Mouse (Mus musculus) telencephalon, adult 2 months (tissue): ENCODE data around the gene Gm11232.

ENCODE experiments used
- DNase-seq: peaks from one replicate; pipeline ENCODE4 v3.0.0-alpha.2; 2011; ENCODE audit warnings: low read depth, low spot score

The Gm11232 gene

DNA sequence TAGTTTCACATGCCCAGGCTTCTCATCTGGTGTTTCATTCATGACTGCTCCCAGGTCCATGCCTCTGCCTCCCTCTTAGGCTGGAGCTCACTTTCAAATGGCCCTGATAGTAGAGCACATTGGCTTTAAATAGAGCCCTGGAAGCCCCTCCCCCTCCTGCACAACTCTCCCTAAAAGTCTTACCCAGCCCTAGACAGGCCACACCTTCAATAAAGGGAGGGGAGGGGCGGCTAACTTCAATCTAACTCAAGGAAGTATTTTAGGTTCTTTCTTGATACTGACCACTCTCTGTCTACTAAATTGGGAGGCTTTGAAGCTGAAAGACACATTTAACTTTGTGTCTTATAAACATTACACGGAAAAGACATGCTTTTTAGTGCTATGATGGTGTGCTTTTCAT, at the start of gene Gm11232:
Gene Gm11232 (minus strand): TSS at position 101 of the 400 bp plus-strand sequence.
- no peak for DNase-seq

DNA sequence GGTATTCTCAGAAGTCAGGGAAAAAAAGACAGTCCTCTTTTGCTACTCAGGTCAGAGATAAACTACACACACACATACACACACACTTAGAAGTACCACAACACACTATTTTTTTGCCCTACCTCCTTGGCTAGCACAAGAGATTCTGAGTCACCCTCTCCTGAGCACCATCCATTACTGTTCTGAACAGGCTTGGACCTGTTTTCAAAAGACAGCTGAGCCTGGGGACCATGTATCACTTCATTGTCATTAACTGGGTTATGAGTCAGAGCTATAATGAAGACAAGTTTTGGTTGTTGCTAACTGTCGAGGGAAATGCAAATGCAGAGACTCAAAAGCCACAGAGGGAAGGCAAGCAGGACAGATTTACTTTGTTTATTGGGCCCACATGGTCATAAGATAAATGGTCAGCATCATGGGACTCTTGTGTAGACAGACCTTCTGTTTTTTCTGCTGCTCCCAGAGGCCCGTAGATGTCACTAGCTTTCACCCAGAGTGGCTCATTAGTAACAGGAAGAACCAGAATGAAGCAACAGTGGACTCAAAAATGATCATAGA, 48.3 kb upstream of the Gm11232 start:
- no peak for DNase-seq

DNA sequence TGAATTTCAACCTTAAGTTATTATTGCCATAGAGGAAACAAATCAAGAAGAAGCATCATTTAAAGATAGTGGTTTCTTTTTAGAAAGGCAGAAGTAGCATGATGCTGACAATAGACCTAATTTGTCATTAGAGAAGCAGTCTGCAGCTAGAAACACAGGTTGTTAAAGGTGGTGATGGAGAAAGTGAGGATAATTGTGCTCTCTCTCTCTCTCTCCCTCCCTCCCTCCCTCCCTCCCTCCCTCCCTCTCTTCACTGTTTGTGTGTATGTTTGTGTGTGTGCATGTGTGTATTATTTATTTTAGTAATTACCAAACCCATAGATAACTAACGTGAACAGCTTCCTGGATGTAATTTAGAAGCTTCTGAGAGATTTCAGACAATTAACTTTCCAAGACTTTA, 7.8 kb upstream of the Gm11232 start:
- DNase-seq, result no peak

DNA sequence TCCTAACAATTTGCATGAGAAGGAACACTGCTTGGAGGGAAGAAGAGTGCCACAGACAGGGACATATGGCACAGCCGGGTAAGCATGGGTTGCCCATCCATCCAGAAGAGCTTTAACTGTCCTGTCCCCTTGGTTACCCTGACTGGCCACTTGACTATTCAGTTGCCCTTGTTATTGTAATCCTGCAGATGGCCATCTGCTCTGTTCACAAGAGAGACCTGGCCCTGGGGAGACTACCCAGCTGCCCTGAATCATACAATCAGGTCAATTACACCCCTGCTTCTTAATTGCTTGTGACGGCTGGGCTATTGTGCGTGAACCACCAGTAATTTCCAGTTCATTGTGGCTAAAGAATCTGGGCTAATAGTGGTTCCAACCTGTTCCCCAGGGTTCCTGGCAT, 7.3 kb upstream of the Gm11232 start:
- DNase-seq, result peak; percentile 0

DNA sequence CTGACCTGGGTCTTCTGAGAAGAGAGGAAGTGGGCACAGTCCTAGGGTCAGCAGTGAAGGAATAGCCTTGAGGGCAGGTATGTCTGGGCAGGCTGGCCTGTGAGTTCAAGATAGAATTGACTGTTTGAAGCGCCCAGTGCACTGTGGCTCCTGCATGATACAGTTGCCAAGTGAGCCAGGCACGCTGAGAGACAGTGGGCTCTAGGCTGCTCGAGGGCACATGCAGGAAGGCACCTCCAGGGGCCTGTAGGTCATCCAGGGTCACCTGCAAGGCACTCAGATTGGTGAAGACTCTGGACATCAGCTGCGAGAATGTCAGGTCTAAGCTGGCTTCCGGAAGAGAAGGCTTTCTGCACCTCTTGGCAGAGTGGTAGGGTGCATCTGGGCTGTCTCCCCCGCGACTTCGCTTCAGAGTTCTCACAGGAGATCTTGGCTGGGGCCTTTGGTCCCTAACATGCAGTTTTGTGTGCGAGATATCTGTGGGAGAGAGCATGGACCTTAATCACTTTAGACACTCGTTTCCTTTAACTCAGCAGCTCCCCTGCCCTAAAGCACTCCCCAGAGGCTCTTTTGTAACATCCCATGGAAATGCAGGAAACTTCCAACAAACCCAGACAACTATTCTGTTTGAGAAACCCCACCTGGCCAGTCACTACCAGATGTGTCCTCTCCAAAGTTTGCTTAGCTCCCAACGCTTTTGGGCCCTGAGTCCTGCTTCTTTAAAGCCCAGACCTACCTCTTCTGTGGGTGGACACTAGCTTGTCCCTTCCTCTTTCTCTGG, 1.1 kb downstream of the Gm11232 start:
- DNase-seq, result no peak

DNA sequence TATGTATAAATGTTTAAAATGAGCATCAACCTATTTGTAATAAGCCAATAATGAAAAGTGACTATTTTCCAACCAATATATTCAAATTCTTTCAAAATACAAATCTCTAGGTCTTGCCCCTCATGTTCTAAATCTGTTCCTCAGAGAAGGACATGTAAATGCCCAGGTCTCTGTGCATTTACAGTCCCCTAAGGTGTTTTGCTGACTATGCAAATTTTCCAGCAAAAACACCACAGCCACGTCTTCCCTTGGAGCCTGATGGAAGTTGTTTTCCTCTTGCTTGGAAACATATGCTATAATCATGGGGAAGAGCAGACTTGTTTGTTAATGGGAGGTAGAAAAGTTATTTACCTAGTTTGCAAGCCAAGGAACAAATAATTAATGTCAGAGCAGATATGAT, 12.0 kb downstream of the Gm11232 start:
- DNase-seq, result no peak

DNA sequence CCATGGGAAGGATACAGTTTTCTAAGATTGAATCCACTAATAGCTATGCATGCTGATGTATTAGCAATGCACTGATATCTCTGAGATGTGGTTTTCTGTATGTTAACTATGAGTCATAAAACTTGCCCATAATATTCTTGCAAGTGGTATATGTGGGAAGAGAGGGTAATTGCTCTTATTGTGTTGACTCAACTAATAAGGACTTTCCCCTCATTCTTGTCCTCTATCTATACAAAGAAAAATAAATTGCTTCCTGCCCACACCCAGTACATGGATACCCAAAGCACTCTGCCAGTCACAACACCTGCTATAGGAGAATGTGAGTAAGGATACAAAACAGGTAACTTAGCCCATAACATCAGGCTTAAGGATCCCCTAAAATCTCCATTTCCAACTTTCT, 21.2 kb downstream of the Gm11232 start:
- DNase-seq, result no peak

DNA sequence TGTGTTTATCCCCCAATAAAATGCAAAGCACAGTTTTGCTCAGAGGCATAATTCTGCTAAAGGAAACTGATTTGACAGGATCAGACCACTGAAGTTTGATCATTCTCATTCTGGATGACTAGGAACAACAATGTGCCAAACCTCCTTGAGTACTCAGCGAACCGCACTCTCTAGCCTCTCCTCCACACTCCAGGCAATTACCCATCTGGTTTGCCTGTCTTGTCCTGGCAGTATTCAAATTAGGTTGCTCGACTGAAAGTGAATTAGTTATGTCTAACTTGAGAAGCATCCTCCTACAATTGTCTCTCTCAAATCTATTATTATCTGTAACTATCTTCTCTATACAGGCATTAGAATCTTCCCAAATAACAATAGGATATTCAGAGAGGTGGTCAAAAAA, 22.5 kb downstream of the Gm11232 start:
- peak; percentile 18 for DNase-seq

DNA sequence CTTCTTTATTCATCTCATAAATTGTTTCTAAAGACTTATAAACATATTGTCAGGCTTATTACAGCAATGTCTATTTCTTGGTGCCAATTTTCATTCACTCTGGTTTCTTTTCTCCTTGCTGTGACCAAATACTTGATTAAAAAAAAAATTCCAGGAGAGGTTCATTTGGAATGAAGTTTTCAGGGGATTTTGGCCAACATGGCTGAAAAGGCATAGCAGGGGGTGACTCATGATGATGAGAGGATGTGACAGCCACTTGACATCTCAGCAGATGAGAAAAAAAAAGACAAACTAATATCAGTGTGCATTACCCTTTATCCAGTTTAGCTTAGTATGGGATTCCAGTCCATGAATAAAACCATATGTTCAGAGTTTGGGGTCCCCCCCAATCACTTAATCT, 28.4 kb downstream of the Gm11232 start:
- DNase-seq, result no peak

DNA sequence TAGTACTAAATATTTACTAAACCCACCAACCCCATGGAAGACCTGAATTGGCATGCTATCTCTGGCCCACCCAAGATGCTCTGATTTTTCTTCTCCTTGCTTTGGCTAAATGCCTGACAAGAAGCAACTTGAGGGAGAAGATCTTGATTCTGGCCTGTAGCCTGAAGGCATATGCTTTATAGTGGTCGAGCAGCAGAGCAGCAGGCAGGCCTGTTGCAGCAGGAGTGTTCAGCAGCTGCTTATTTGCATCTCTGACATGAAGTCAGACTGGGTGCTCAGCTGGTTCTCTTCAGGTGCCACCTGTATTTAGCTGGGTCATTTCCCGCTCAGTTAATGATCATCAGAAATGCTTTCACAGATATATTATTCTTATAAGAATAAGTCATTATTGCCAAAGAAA, 30.2 kb downstream of the Gm11232 start:
- DNase-seq, result no peak

DNA sequence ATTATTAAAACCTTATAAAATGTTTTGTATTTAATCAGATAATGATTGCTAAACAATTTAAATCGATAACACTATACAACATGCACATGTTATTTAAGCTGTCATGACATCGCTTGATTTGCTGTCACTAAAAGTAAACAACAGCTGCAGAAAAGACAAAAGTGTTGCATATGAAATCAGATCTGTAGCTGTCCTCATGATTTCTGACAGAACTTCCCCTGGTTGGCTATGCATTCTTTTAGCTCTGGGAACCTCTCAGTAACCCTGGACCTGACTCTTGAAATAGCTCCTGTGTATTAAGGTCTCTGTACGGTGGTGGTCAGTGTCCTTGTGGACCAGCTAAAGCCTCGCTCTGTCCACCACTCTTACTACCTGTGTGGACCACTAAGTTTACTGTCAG, 30.7 kb downstream of the Gm11232 start:
- no peak for DNase-seq

DNA sequence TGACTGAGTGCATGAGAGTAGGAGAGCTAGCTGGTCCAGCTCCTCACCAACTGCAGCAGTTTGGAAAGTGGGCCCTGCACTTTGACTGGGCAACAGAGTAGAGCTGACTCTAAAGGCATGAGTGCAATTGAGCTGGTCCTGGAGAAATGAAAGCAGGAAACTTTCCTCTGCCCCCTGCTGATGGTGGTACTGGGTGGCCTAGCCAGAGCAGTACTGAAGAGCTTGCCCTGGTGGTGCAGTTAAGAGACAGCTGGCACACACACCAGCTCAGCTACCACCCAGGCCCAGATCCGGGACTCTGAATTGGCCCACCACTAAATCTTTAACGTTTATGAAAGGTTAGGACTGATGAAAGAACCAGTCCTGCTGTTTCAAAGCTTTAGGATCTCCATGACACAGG, 31.9 kb downstream of the Gm11232 start:
- DNase-seq, result no peak
